Mouse (Mus musculus): ENCODE results near the gene Kif19a. TPM values are rescaled to one million over a fixed set of nuclear protein-coding genes. Genes with fewer than 3 reads are reported as not detected.
A peak's percentile ranks its signal among the peaks of the same experiment; 100 is the strongest.

The Kif19a gene
- polyA plus RNA-seq, 1 experiment from 2014 or later = not detected

DNA sequence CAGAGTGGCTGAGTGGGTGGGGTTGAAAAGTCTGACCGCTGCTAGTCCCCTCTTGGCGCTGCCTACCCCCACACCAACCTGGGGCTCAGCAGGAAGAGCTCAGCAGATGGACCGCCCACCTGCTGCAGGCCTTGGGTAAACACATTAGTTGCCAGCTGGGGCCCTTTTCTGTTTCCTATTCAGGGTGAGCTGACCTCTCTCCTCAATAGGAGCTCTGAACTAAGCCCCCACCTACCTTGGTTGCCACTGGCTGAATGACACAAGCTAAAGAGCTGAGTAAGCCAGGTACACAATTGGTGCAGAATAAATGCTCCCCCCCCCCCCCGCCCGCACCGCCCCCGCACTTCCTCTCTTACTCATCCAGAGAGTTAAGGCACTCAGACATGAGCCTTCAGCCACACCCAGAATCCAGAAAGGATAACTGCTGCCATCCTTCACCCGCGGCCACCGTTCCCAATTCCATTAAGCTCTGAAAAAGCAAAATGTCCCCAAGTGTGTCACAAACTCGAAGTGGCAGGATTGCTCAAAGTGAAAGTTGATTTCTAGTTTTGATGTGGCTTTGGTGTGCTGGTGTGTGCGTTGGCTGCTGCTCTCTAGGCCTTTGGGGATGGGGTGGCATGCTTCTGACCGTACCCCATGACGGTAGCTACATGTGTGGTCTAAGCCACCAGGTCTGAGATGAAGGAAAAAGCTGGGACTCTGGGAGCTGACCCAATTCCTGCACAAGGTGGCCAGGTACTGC is 42.7 kb downstream of the Kif19a start:
- DNase-seq (ENCODE audit: low spot score) = no peak

DNA sequence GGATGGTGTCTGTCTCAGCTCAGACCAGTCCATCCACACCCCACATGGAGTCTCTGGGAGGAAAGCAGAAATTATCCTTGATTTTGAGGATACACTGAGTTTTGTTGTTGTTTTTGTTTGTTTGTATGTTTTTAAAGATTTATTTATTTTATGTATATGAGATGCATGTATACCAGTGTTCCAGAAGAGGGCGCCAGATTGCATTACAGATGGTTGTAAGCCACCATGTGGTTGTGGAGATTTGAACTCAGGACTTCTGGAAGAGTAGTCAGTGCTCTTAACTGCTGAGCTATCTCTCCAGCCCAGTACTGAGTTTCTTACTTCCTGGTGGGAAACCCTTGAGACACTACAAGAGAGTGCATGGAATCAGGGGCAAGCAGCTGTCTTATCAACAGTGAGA is 44.2 kb downstream of the Kif19a start:
- no peak overlapping the region for H3K27ac ChIP-seq (ENCODE audit: low read depth, low read length)
- 63% methylated on average over 1 of the region's 1 CpGs for WGBS
- H3K9me3 ChIP-seq (ENCODE audit: control insufficient read depth, low read length) = no peaks in the 10 kb centered on the region
- no peak overlapping the region for H3K4me3 ChIP-seq (ENCODE audit: low read depth, low read length)
- no peak overlapping the region for H3K9ac ChIP-seq (ENCODE audit: low read depth, low read length)
- DNase-seq (ENCODE audit: low spot score) = no peak
- peaks cover 9% of the 10 kb centered on the region for H3K4me1 ChIP-seq (replicated peaks; ENCODE audit: control insufficient read depth, insufficient read depth, low read length)
- H3K36me3 ChIP-seq (ENCODE audit: control insufficient read depth, insufficient read depth, low read length) = no peaks in the 10 kb centered on the region
- H3K4me2 ChIP-seq = no peak overlapping the region
- no peak for ATAC-seq (replicated peaks; ENCODE audit: low FRiP score)
- no peaks in the 10 kb centered on the region for H3K27me3 ChIP-seq (replicated peaks; ENCODE audit: control insufficient read depth, insufficient read depth, low read length)

More for the DNA sequence above, 42.7 kb downstream of the Kif19a start:
- H3K9ac ChIP-seq (ENCODE audit: low read depth, low read length) = no peak overlapping the region
- H3K4me1 ChIP-seq (replicated peaks; ENCODE audit: control insufficient read depth, insufficient read depth, low read length) = peaks cover 12% of the 10 kb centered on the region
- 33% methylated on average over 14 of the region's 14 CpGs for WGBS
- H3K27me3 ChIP-seq (replicated peaks; ENCODE audit: control insufficient read depth, insufficient read depth, low read length) = no peaks in the 10 kb centered on the region
- H3K4me2 ChIP-seq = no peak overlapping the region
- H3K36me3 ChIP-seq (ENCODE audit: control insufficient read depth, insufficient read depth, low read length) = no peaks in the 10 kb centered on the region
- H3K9me3 ChIP-seq (ENCODE audit: control insufficient read depth, low read length) = no peaks in the 10 kb centered on the region
- no peak overlapping the region for H3K27ac ChIP-seq (ENCODE audit: low read depth, low read length)
- no peak; the same call in 1 of the 2 replicates for ATAC-seq (replicated peaks; ENCODE audit: low FRiP score)
- no peak overlapping the region for H3K4me3 ChIP-seq (ENCODE audit: low read depth, low read length)

DNA sequence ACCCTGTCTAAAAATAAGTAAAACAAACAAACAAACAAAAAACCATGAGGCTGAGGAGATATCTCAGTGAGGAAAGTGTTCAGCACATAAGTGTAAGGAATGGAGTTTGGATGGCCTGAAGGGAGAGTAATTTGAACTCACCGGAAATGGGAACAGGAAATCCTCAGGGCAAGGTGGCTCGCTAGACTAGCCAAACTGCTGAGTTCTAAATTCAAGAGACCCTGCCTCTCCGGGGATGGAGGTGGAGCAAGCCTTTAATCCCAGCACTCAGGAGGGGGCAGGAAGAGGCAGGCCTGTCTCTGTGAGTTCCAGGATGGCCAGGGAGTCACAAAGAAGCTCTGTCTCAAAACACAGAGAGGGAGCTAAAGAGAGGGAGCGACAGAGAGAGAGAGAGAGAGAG is 45.2 kb downstream of the Kif19a start:
- DNase-seq (ENCODE audit: low spot score) = no peak
- no peak overlapping the region for H3K9ac ChIP-seq (ENCODE audit: low read depth, low read length)
- WGBS = 26% methylated on average over 4 of the region's 4 CpGs

DNA sequence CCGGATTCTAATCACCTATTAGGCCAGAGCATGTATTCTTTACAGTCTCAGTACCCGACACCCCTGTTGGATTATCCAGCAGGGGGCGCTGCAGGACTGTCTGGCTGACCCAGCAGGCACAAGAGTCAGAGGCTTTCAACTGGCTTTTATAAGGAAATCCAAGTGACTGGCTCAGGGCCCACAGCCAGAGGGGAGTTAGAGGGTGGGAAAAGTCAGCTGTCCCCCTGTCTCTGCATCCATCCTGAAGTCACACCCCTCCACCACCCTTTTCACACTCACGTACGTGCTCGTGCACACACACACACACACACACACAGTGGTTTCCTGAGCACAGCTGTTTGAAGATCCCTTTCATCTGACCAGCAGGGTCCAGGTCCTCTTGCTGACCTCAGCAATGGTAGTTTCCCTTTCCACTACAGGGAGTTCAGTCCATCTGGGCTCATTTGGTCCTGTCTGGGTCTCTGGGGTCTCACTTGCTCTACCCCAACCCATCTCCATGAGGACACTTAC is 47.6 kb downstream of the Kif19a start:
- WGBS = 13% methylated on average over 6 of the region's 6 CpGs
- Histone ChIP-seq H3K36me3 (ENCODE audit: control insufficient read depth, insufficient read depth, low read length) (no peaks in the 10 kb centered on the region), H3K9ac (ENCODE audit: low read depth, low read length) (no peak overlapping the region), H3K27ac (ENCODE audit: low read depth, low read length) (no peak overlapping the region), H3K4me1 (replicated peaks; ENCODE audit: control insufficient read depth, insufficient read depth, low read length) (0 out of 2 replicates have a peak, but pooled peaks cover 5% of the 10 kb centered on the region), H3K27me3 (replicated peaks; ENCODE audit: control insufficient read depth, insufficient read depth, low read length) (no peaks in the 10 kb centered on the region), H3K4me3 (ENCODE audit: low read depth, low read length) (no peak overlapping the region), H3K9me3 (ENCODE audit: control insufficient read depth, low read length) (no peaks in the 10 kb centered on the region), H3K4me2 (no peak overlapping the region)
- DNase-seq (ENCODE audit: low spot score) (peak; percentile 90), ATAC-seq (replicated peaks; ENCODE audit: low FRiP score) (peak; percentile 63)

More for the DNA sequence above, 45.2 kb downstream of the Kif19a start:
- no peak for ATAC-seq (replicated peaks; ENCODE audit: low FRiP score)
- H3K9me3 ChIP-seq (ENCODE audit: control insufficient read depth, low read length) = no peaks in the 10 kb centered on the region
- H3K4me3 ChIP-seq (ENCODE audit: low read depth, low read length) = no peak overlapping the region
- H3K27ac ChIP-seq (ENCODE audit: low read depth, low read length) = no peak overlapping the region
- H3K27me3 ChIP-seq (replicated peaks; ENCODE audit: control insufficient read depth, insufficient read depth, low read length) = no peaks in the 10 kb centered on the region
- H3K4me2 ChIP-seq = no peak overlapping the region
- no peaks in the 10 kb centered on the region for H3K36me3 ChIP-seq (ENCODE audit: control insufficient read depth, insufficient read depth, low read length)
- peaks cover 9% of the 10 kb centered on the region for H3K4me1 ChIP-seq (replicated peaks; ENCODE audit: control insufficient read depth, insufficient read depth, low read length)

DNA sequence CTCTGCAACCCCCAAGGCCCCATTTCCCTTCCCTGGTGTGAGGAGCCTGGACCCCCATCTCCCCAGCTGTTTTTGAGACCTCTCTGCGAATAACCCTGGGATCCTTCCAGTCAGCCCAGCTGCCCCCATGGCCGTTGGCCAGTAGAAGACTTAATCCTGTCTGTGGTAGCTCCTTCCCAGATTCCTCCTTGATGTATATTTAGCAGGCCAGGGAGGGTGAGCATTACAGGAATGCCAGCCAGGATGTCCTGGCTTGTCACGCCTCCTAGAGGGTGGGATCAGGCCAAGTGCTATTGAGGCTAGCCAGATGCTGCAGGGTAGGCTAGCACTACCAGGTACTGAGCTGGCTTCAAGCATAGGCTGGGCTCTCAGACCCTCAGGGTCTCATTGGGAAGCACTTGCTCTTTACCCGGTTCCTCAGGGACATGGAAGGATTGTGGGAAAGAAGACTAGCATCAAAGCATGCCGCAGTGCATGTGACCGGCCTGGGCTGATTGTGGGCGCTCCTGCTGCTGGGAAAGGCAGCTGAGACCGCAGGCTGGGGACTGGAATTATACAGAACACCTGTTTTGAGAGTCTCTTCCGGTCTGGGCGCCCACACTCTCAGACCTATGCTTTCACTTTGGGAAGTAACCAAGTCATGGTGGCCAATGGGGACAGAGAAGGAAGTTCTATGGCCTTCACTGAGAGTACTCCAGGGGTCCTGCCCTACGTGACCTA is 49.8 kb downstream of the Kif19a start:
- H3K27ac ChIP-seq (ENCODE audit: low read depth, low read length) = no peak overlapping the region

DNA sequence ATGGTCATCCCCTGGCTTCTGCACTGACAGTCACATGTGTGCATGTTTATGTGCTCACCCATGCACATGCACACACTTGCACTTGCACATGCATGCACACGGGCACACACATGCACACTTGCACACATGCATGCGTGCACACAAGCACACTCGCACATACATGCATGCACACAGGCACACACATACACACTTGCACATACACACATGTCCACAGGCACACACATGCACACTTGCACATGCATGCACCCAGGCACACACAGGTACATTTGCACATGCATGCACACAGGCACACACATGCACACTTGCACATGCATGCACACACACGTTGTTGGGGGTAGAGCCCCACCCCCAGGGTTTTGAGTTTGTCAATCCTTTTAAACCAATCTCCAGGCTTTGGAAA is 51.7 kb downstream of the Kif19a start:
- no peak overlapping the region for H3K4me3 ChIP-seq (ENCODE audit: low read depth, low read length)
- DNase-seq (ENCODE audit: low spot score) (no peak), ATAC-seq (replicated peaks; ENCODE audit: low FRiP score) (no peak)
- no peaks in the 10 kb centered on the region for H3K36me3 ChIP-seq (ENCODE audit: control insufficient read depth, insufficient read depth, low read length)
- no peak overlapping the region for H3K4me2 ChIP-seq
- 85% methylated on average over 4 of the region's 4 CpGs for WGBS
- no peaks in the 10 kb centered on the region for H3K27me3 ChIP-seq (replicated peaks; ENCODE audit: control insufficient read depth, insufficient read depth, low read length)
- no peaks in the 10 kb centered on the region for H3K4me1 ChIP-seq (replicated peaks; ENCODE audit: control insufficient read depth, insufficient read depth, low read length)
- no peak overlapping the region for H3K27ac ChIP-seq (ENCODE audit: low read depth, low read length)
- H3K9me3 ChIP-seq (ENCODE audit: control insufficient read depth, low read length) = no peaks in the 10 kb centered on the region
- no peak overlapping the region for H3K9ac ChIP-seq (ENCODE audit: low read depth, low read length)

More for the DNA sequence above, 49.8 kb downstream of the Kif19a start:
- H3K9ac ChIP-seq (ENCODE audit: low read depth, low read length) = no peak overlapping the region
- H3K36me3 ChIP-seq (ENCODE audit: control insufficient read depth, insufficient read depth, low read length) = no peaks in the 10 kb centered on the region
- no peak overlapping the region for H3K4me2 ChIP-seq
- H3K4me3 ChIP-seq (ENCODE audit: low read depth, low read length) = no peak overlapping the region
- DNase-seq (ENCODE audit: low spot score) (no peak), ATAC-seq (replicated peaks; ENCODE audit: low FRiP score) (no peak)
- 66% methylated on average over 11 of the region's 11 CpGs for WGBS
- H3K27me3 ChIP-seq (replicated peaks; ENCODE audit: control insufficient read depth, insufficient read depth, low read length) = no peaks in the 10 kb centered on the region
- no peaks in the 10 kb centered on the region for H3K4me1 ChIP-seq (replicated peaks; ENCODE audit: control insufficient read depth, insufficient read depth, low read length)
- H3K9me3 ChIP-seq (ENCODE audit: control insufficient read depth, low read length) = no peaks in the 10 kb centered on the region

DNA sequence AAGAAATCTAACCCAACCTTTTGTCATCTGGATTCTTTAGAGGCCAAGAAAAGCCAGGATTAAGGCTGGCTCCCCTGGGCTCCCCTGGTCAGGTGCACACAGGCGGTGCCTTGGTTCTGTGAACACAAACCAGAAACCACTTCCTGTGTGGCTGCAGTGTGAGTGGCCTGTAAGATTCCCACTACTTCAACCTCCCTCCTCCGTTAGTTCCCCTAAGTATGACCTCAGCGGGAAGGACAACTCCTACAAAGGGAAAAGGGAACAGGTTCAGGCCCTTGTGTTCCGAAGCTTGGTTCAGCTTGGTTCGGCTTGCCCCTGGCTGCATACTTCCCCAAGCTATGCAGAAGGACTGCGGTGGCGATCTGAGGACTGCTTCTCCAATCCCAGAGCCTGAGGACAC is 53.0 kb downstream of the Kif19a start:
- no peak overlapping the region for H3K4me3 ChIP-seq (ENCODE audit: low read depth, low read length)
- no peak overlapping the region for H3K4me2 ChIP-seq
- no peaks in the 10 kb centered on the region for H3K9me3 ChIP-seq (ENCODE audit: control insufficient read depth, low read length)
- no peaks in the 10 kb centered on the region for H3K27me3 ChIP-seq (replicated peaks; ENCODE audit: control insufficient read depth, insufficient read depth, low read length)
- H3K36me3 ChIP-seq (ENCODE audit: control insufficient read depth, insufficient read depth, low read length) = no peaks in the 10 kb centered on the region
- ATAC-seq (replicated peaks; ENCODE audit: low FRiP score) (no peak), DNase-seq (ENCODE audit: low spot score) (no peak)
- 67% methylated on average over 7 of the region's 7 CpGs for WGBS
- no peaks in the 10 kb centered on the region for H3K4me1 ChIP-seq (replicated peaks; ENCODE audit: control insufficient read depth, insufficient read depth, low read length)
- no peak overlapping the region for H3K9ac ChIP-seq (ENCODE audit: low read depth, low read length)
- H3K27ac ChIP-seq (ENCODE audit: low read depth, low read length) = no peak overlapping the region

DNA sequence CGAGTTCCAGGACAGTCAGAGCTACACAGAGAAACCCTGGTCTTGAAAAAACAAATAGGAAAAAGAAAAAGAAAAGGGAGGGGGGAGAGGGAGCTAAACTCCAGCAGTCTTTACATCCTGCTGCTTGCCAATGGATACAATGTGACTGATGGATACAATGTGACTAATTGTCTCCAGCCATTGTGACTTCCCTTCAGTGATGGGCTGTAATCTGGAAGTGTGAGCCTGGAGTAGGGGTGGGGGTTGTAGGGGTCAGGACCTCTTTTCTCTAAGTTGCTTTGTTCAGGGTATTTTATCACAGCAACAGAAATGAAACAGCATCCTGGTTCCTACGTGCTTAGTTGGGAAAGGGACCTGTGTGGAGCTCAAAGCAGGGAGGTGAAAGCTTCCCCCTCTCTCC is 53.9 kb downstream of the Kif19a start:
- no peak overlapping the region for H3K4me2 ChIP-seq
- DNase-seq (ENCODE audit: low spot score) (no peak), ATAC-seq (replicated peaks; ENCODE audit: low FRiP score) (no peak)
- H3K27ac ChIP-seq (ENCODE audit: low read depth, low read length) = no peak overlapping the region
- WGBS = 50% methylated on average over 2 of the region's 2 CpGs
- H3K4me1 ChIP-seq (replicated peaks; ENCODE audit: control insufficient read depth, insufficient read depth, low read length) = no peaks in the 10 kb centered on the region
- H3K9me3 ChIP-seq (ENCODE audit: control insufficient read depth, low read length) = no peaks in the 10 kb centered on the region
- no peak overlapping the region for H3K9ac ChIP-seq (ENCODE audit: low read depth, low read length)
- H3K27me3 ChIP-seq (replicated peaks; ENCODE audit: control insufficient read depth, insufficient read depth, low read length) = no peaks in the 10 kb centered on the region
- no peak overlapping the region for H3K4me3 ChIP-seq (ENCODE audit: low read depth, low read length)
- H3K36me3 ChIP-seq (ENCODE audit: control insufficient read depth, insufficient read depth, low read length) = no peaks in the 10 kb centered on the region
